Mouse (Mus musculus) Patski (cell line): ENCODE measurements around the gene Olfr341. TPM values are rescaled to one million over a fixed set of nuclear protein-coding genes. Genes with fewer than 3 reads are reported as not detected.

ENCODE experiments used
- ATAC-seq: fragments of 100-300 bp; one replicate; pipeline ENCODE4 v1.8.0; 2021
- CTCF ChIA-PET: fragments of 350-600 bp; sonication (Branson Sonifier 250); formaldehyde crosslinking; loops from one replicate; lab custom pipeline; 2022; ENCODE audit warnings: inconsistent platforms; lab: Charles Lee
- POLR2A ChIA-PET: fragments of 350-600 bp; sonication (Branson Sonifier 250); formaldehyde crosslinking; loops from one replicate; lab custom pipeline; 2022; ENCODE audit warnings: antibody characterized with exemption, inconsistent platforms; lab: Charles Lee
- DNase-seq: peaks from one replicate; pipeline ENCODE4 v3.0.0-alpha.2; 2011; ENCODE audit warnings: low read depth, low spot score
- H3K27me3 ChIP-seq: fragments of 371-371 bp; one replicate; pipeline ENCODE4 v1.5.1; 2021
- CTCF ChIP-seq: fragments of 100-300 bp; IDR thresholded peaks from one replicate; pipeline ENCODE4 v1.5.1; 2021
- in situ Hi-C: fragments of 300-500 bp; cut with MboI; formaldehyde crosslinking; loops from 3 replicates; pipeline ENCODE4 v1.11.1; 2018; ENCODE audit warnings: low pct_unique_long_range_greater_than_20kb, mixed read lengths
- polyA plus RNA-seq: library from polyadenylated mRNA; unstranded; gene quantifications from one replicate; pipeline ENCODE4 v1.2.3, GENCODE M21; 2021

The Olfr341 gene
- polyA plus RNA-seq: not detected

- in situ Hi-C loops: no loop called here
- CTCF ChIA-PET: no interaction called here
- peaks cover 5% of the 10 kb centered on the region for H3K27me3 ChIP-seq
- DNase-seq: no peak
- no peak for TF ChIP-seq CTCF
- ATAC-seq: no peak
- POLR2A ChIA-PET: no interaction called here
Observed at GRCm38 (mm10) chr2:36482368-36482767, at the start of gene Olfr341. Gene Olfr341, minus strand, starts transcription at chr2:36482468.

- TF ChIP-seq CTCF: no peak
- ChIA-PET CTCF (no interaction called here), POLR2A (no interaction called here)
- in situ Hi-C loops: no loop called here
- no peaks in the 10 kb centered on the region for H3K27me3 ChIP-seq
- no peak for ATAC-seq
- no peak for DNase-seq
Observed at GRCm38 (mm10) chr2:36524698-36525097, 42.4 kb upstream of the Olfr341 start, which contains the start of gene Olfr342. Gene Olfr342, plus strand, starts transcription at chr2:36524998.

- ChIA-PET POLR2A (no interaction called here), CTCF (no interaction called here)
Observed at GRCm38 (mm10) chr2:36473634-36474033, 8.6 kb downstream of the Olfr341 start.

GRCm38 (mm10) chr2:36452287-36452686 is 30.0 kb downstream of the Olfr341 start, which contains the start of gene Olfr340:
Gene Olfr340, plus strand, starts transcription at chr2:36452587.
- in situ Hi-C loops: no loop called here
- DNase-seq: no peak
- POLR2A ChIA-PET: no interaction called here

More at GRCm38 (mm10) chr2:36473634-36474033, 8.6 kb downstream of the Olfr341 start:
- in situ Hi-C loops: no loop called here
- no peaks in the 10 kb centered on the region for H3K27me3 ChIP-seq
- ATAC-seq (no peak), DNase-seq (no peak)
- no peak for TF ChIP-seq CTCF

More at GRCm38 (mm10) chr2:36452287-36452686, 30.0 kb downstream of the Olfr341 start, which contains the start of gene Olfr340:
- TF ChIP-seq CTCF: no peak
- CTCF ChIA-PET: no interaction called here
- no peak for ATAC-seq
- H3K27me3 ChIP-seq: peaks cover 4% of the 10 kb centered on the region

Other genes starting within 250 kb of the Olfr341 start
- gene Olfr338, start 108.9 kb downstream of the Olfr341 start, polyA plus RNA-seq: 0.01 TPM
- not detected for gene Olfr339, start 63.5 kb downstream of the Olfr341 start, polyA plus RNA-seq
- not detected for gene Olfr340, start 29.9 kb downstream of the Olfr341 start, polyA plus RNA-seq
- not detected for gene Olfr342, start 42.5 kb upstream of the Olfr341 start, polyA plus RNA-seq
- gene Olfr344, start 84.2 kb upstream of the Olfr341 start, polyA plus RNA-seq: 0.01 TPM
- gene Olfr345, start 157.6 kb upstream of the Olfr341 start, polyA plus RNA-seq: not detected
- not detected for gene Olfr346, start 203.3 kb upstream of the Olfr341 start, polyA plus RNA-seq
- gene Olfr347, start 249.4 kb upstream of the Olfr341 start, polyA plus RNA-seq: not detected